ENCODE assay signal across 18 mouse cellular contexts in genomic region chr16:27417632-27418031, GRCm38 (mm10). TPM values are rescaled to one million over a fixed set of nuclear protein-coding genes. Genes with fewer than 3 reads are reported as not detected.
"Had no signal": no experiment of that assay in that cellular context is flagged by ENCODE, and none has a peak within 500 bp of the region (broad histone marks: within the 10 kb centered on the region; RNA-seq: fewer than 3 reads in every experiment).

No protein-coding gene starts in this region.

- H3K27ac ChIP-seq: kidney, embryonic 15.5 days; limb, embryonic 15.5 days; liver, embryonic 13.5 days; neural tube, embryonic 15.5 days had no signal

- DNase-seq: kidney, adult 18-20 months; kidney, postnatal 14 days; layer of hippocampus, postnatal 36 days; liver, embryonic 13.5 days; lung, adult 18-20 months; midbrain, embryonic 14.5 days; right cerebral cortex, adult 18-20 months; spleen, adult 18-20 months; thymus, adult 18-20 months; thymus, postnatal 14 days had no signal

- H3K9ac ChIP-seq: kidney, embryonic 15.5 days; limb, embryonic 15.5 days; liver, embryonic 13.5 days; neural tube, embryonic 15.5 days had no signal

- H3K9me3 ChIP-seq: kidney, embryonic 15.5 days; limb, embryonic 15.5 days; liver, embryonic 13.5 days; neural tube, embryonic 15.5 days had no signal

- H3K4me2 ChIP-seq: kidney, embryonic 15.5 days; limb, embryonic 15.5 days; liver, embryonic 13.5 days; neural tube, embryonic 15.5 days had no signal

- H3K4me3 ChIP-seq: kidney, embryonic 15.5 days; limb, embryonic 15.5 days; liver, embryonic 13.5 days; myocyte; neural tube, embryonic 15.5 days had no signal

- H3K4me1 ChIP-seq: kidney, embryonic 15.5 days; limb, embryonic 15.5 days; liver, embryonic 13.5 days; neural tube, embryonic 15.5 days had no signal

- H3K27me3 ChIP-seq: kidney, embryonic 15.5 days; limb, embryonic 15.5 days; liver, embryonic 13.5 days; neural tube, embryonic 15.5 days had no signal

RNA-seq across cellular contexts. Expression of gene Uts2b, which starts 47.6 kb away (rescaled TPM):
- total RNA-seq: layer of hippocampus, postnatal 36 days; left cerebral cortex, adult 8-10 months; left cerebral cortex, postnatal 25 days had no signal
- polyA plus RNA-seq: kidney, embryonic 15.5 days; limb, embryonic 11.5 days; liver, embryonic 13.5 days; myocyte; stomach, embryonic 14.5 days had no signal
